Mouse (Mus musculus): ENCODE measurements around the gene Ube2d1. TPM values are rescaled to one million over a fixed set of nuclear protein-coding genes. Genes with fewer than 3 reads are reported as not detected.

The Ube2d1 gene
- polyA plus RNA-seq, 1 experiment from 2014 or later = 71.6 TPM

GRCm38 (mm10) chr10:71291801-71292200 is 6.7 kb upstream of the Ube2d1 start:
- Histone ChIP-seq H3K4me2 (0 out of 2 replicates have a peak overlapping the region, but pooled peaks have one; percentile 10), H3K27ac (ENCODE audit: low read depth) (no peak overlapping the region), H3K4me1 (ENCODE audit: insufficient read depth) (no peaks in the 10 kb centered on the region), H3K36me3 (ENCODE audit: insufficient read depth) (no peaks in the 10 kb centered on the region), H3K9ac (no peak overlapping the region), H3K9me3 (ENCODE audit: low read depth, low read length) (no peaks in the 10 kb centered on the region), H3K27me3 (ENCODE audit: insufficient read depth, low read length) (no peaks in the 10 kb centered on the region), H3K4me3 (ENCODE audit: low read depth, low read length) (no peak overlapping the region)
- ATAC-seq (ENCODE audit: insufficient read depth) (peak; percentile 44; the same call in 1 of the 2 replicates), DNase-seq (no peak)
- WGBS = 18% methylated on average over 4 of the region's 4 CpGs
- TF ChIP-seq CTCF (IDR thresholded peaks at IDR 0.05; ENCODE audit: low read depth) = no peak

- Histone ChIP-seq H3K4me2 (no peak overlapping the region), H3K4me3 (ENCODE audit: low read depth, low read length) (no peak overlapping the region), H3K9ac (no peak overlapping the region), H3K27ac (ENCODE audit: low read depth) (no peak overlapping the region), H3K27me3 (ENCODE audit: insufficient read depth, low read length) (no peaks in the 10 kb centered on the region), H3K9me3 (ENCODE audit: low read depth, low read length) (no peaks in the 10 kb centered on the region), H3K36me3 (ENCODE audit: insufficient read depth) (no peaks in the 10 kb centered on the region), H3K4me1 (ENCODE audit: insufficient read depth) (no peaks in the 10 kb centered on the region)
- ATAC-seq (ENCODE audit: insufficient read depth) (no peak), DNase-seq (no peak)
- WGBS = 27% methylated on average over 3 of the region's 3 CpGs
- no peak for TF ChIP-seq CTCF (IDR thresholded peaks at IDR 0.05; ENCODE audit: low read depth)
Measured at GRCm38 (mm10) chr10:71291179-71291661, 6.2 kb upstream of the Ube2d1 start.

DNA sequence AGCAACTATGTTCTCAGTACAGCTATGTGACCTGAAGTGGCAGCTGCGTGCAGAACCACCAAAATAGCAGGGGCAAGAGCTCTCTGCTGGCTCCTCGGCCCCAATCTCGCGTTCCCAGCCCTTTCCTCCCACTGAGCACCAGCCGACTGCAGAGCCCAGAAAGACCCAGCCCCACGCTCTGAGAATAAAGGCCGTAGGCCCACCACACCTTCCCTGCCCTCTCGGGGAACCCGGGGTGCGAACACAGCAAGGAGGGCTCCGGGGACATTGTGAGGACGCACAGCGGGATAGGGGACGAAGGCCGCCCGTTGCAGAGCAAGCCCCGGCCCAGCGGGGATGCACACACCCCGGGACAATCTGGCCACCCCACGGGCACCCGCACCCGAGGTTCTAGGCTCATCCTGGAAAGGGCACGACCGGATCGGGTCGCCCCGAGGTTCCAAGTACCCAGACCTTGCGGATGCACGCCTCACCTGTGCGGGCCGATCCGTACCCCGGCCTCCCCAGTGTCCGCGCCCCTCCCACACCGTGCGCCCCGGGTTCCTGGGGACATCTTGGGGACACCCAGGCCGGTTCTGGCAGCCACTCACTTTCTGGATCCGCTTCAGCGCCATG is 444 bp downstream of the Ube2d1 start:
- ATAC-seq (ENCODE audit: insufficient read depth) = peak; percentile 83
- peak; percentile 57 for DNase-seq
- peak overlapping the region; percentile 50; the same call in 1 of the 2 replicates for H3K27ac ChIP-seq (ENCODE audit: low read depth)
- TF ChIP-seq CTCF (IDR thresholded peaks at IDR 0.05; ENCODE audit: low read depth) = no peak
- H3K9ac ChIP-seq = peak overlapping the region; percentile 91
- H3K4me3 ChIP-seq (ENCODE audit: low read depth, low read length) = peak overlapping the region; percentile 93
- no peaks in the 10 kb centered on the region for H3K9me3 ChIP-seq (ENCODE audit: low read depth, low read length)
- H3K4me1 ChIP-seq (ENCODE audit: insufficient read depth) = 0 out of 2 replicates have a peak, but pooled peaks cover 4% of the 10 kb centered on the region
- WGBS = under 1% methylated on average over 41 of the region's 41 CpGs
- 0 out of 2 replicates have a peak, but pooled peaks cover 3% of the 10 kb centered on the region for H3K36me3 ChIP-seq (ENCODE audit: insufficient read depth)
- peak overlapping the region; percentile 75 for H3K4me2 ChIP-seq
- H3K27me3 ChIP-seq (ENCODE audit: insufficient read depth, low read length) = no peaks in the 10 kb centered on the region

DNA sequence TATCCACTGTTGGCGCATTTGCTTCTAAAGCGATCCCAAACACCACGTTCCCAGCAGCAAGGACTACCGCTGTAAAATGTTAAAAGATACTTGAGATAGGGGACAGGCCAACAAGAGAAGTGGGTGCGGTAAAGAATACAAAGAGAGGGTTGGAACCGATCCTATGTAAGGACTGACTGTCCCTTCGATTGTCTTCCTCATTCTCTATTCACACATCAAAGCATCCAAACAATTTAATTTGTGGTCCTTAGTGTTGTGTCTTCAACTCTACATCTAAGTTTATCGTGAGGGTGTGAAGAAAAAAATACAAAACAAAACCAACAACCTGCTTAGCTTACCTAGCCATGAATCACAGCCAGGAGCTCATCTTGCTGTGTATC is 941 bp downstream of the Ube2d1 start:
- no peak for TF ChIP-seq CTCF (IDR thresholded peaks at IDR 0.05; ENCODE audit: low read depth)
- peak overlapping the region; percentile 91 for H3K9ac ChIP-seq
- H3K27ac ChIP-seq (ENCODE audit: low read depth) = no peak overlapping the region
- H3K4me2 ChIP-seq = peak overlapping the region; percentile 75
- H3K36me3 ChIP-seq (ENCODE audit: insufficient read depth) = 0 out of 2 replicates have a peak, but pooled peaks cover 3% of the 10 kb centered on the region
- ATAC-seq (ENCODE audit: insufficient read depth) (no peak), DNase-seq (no peak)
- 0 out of 2 replicates have a peak, but pooled peaks cover 4% of the 10 kb centered on the region for H3K4me1 ChIP-seq (ENCODE audit: insufficient read depth)
- no peaks in the 10 kb centered on the region for H3K9me3 ChIP-seq (ENCODE audit: low read depth, low read length)
- H3K27me3 ChIP-seq (ENCODE audit: insufficient read depth, low read length) = no peaks in the 10 kb centered on the region
- WGBS = 7% methylated on average over 8 of the region's 8 CpGs
- peak overlapping the region; percentile 93 for H3K4me3 ChIP-seq (ENCODE audit: low read depth, low read length)

DNA sequence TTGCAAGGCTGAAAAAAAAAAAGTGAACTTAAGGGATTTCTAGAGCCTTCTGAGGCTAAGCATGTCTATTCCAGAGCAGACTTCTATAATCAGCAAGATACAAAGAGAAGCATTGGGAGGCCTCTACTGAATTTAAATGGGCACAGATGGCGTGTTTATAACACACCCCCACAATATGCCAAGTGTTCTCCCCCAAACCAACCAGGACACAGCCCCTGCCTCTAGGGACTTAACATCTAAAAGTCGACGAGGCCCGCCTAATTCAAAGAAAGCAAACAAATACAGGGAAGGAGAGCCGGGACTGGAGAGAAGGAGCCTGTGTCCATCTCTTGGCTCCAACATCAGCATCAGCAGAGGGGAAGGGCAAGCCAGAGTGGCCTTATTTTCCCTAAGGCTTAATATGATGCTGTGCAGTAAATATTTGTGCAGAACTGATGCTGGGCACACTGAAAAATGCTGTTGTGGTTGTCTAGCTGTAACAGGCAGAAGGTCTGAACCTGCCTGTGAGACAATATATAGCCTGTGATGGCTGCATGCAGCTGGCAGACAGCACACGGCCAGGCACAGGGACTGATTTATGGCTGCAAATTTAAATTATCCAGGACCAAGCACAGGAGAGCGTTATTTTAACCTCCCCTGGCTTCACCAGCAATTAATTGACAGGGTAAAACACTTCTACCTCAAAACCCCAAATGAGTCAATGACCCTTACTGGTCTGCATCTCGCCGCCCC is 11.9 kb downstream of the Ube2d1 start:
- Histone ChIP-seq H3K4me2 (no peak overlapping the region), H3K27me3 (ENCODE audit: insufficient read depth, low read length) (no peaks in the 10 kb centered on the region), H3K36me3 (ENCODE audit: insufficient read depth) (no peaks in the 10 kb centered on the region), H3K4me3 (ENCODE audit: low read depth, low read length) (no peak overlapping the region), H3K9me3 (ENCODE audit: low read depth, low read length) (no peaks in the 10 kb centered on the region), H3K4me1 (ENCODE audit: insufficient read depth) (no peaks in the 10 kb centered on the region), H3K27ac (ENCODE audit: low read depth) (no peak overlapping the region), H3K9ac (no peak overlapping the region)
- 56% methylated on average over 9 of the region's 9 CpGs for WGBS
- DNase-seq (no peak), ATAC-seq (ENCODE audit: insufficient read depth) (no peak)
- TF ChIP-seq CTCF (IDR thresholded peaks at IDR 0.05; ENCODE audit: low read depth) = no peak

DNA sequence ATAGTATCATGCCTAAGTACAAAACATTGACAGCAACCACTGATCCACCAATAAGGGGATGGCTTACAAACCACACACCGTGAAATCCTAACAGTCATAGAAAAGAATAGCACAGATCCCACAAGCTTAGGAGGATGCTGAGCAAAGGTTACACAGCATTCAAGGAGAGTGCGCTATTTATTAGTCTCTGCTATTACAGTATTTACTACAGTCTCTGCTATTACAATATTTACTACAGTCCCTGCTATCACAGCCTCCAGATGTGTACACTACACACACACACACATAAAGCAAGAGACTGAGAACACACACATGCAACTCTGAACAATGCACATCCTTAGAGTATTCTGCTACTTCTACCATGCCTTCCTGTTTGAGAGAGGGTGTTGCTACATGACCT is 17.1 kb downstream of the Ube2d1 start:
- Histone ChIP-seq H3K4me1 (ENCODE audit: insufficient read depth) (no peaks in the 10 kb centered on the region), H3K4me2 (no peak overlapping the region), H3K36me3 (ENCODE audit: insufficient read depth) (no peaks in the 10 kb centered on the region), H3K27ac (ENCODE audit: low read depth) (no peak overlapping the region), H3K9me3 (ENCODE audit: low read depth, low read length) (no peaks in the 10 kb centered on the region), H3K9ac (no peak overlapping the region), H3K4me3 (ENCODE audit: low read depth, low read length) (no peak overlapping the region), H3K27me3 (ENCODE audit: insufficient read depth, low read length) (no peaks in the 10 kb centered on the region)
- no peak for ATAC-seq (ENCODE audit: insufficient read depth)
- no peak for TF ChIP-seq CTCF (IDR thresholded peaks at IDR 0.05; ENCODE audit: low read depth)
- DNase-seq = no peak
- 84% methylated on average over 2 of the region's 2 CpGs for WGBS

GRCm38 (mm10) chr10:71267511-71267910 is 17.6 kb downstream of the Ube2d1 start:
- Histone ChIP-seq H3K36me3 (ENCODE audit: insufficient read depth) (no peaks in the 10 kb centered on the region), H3K9me3 (ENCODE audit: low read depth, low read length) (no peaks in the 10 kb centered on the region), H3K4me3 (ENCODE audit: low read depth, low read length) (no peak overlapping the region), H3K27me3 (ENCODE audit: insufficient read depth, low read length) (no peaks in the 10 kb centered on the region), H3K4me1 (ENCODE audit: insufficient read depth) (no peaks in the 10 kb centered on the region), H3K4me2 (no peak overlapping the region), H3K27ac (ENCODE audit: low read depth) (no peak overlapping the region), H3K9ac (no peak overlapping the region)
- TF ChIP-seq CTCF (IDR thresholded peaks at IDR 0.05; ENCODE audit: low read depth) = no peak
- DNase-seq (no peak), ATAC-seq (ENCODE audit: insufficient read depth) (no peak)
- WGBS = 82% methylated on average over 11 of the region's 11 CpGs
